Mouse (Mus musculus) limb, embryonic 13.5 days (tissue): ENCODE measurements at regions not wholly inside any gene's neighbourhood (a gene's known extent, or its start where the extent isn't known, plus 50 kb on each side); places are given as distances from the start of the nearest gene placed in this dataset.

Experiments
- ATAC-seq: fragments of 200-750 bp; cut with Nextera tagmentation; 2 replicates; pipeline ENCODE4 v1.8.0; 2017; ENCODE audit warnings: low read depth, moderate number of reproducible peaks, moderate TSS enrichment; ENCODE audit not compliant: low FRiP score
- H3K27ac ChIP-seq: fragments of 300-500 bp; sonication (generic); 2 replicates; pipeline ENCODE4 v1.5.1; 2015; ENCODE audit warnings: inconsistent platforms, mild to moderate bottlenecking, moderate library complexity
- H3K27me3 ChIP-seq: fragments of 300-500 bp; sonication (generic); 2 replicates; pipeline ENCODE4 v1.6.1; 2015; ENCODE audit warnings: mild to moderate bottlenecking, inconsistent platforms
- H3K36me3 ChIP-seq: fragments of 300-500 bp; sonication (generic); 2 replicates; pipeline ENCODE4 v1.6.1; 2015; ENCODE audit warnings: inconsistent platforms, mild to moderate bottlenecking, moderate library complexity
- H3K4me1 ChIP-seq: fragments of 300-500 bp; sonication (generic); 2 replicates; pipeline ENCODE4 v1.6.1; 2015; ENCODE audit warnings: inconsistent platforms
- H3K4me2 ChIP-seq: fragments of 300-500 bp; sonication (generic); replicated peaks from 2 replicates; pipeline ENCODE4 v1.6.1; 2015; ENCODE audit warnings: inconsistent platforms, mild to moderate bottlenecking, moderate library complexity
- H3K4me3 ChIP-seq: fragments of 300-500 bp; sonication (generic); 2 replicates; pipeline ENCODE4 v1.5.1; 2015; ENCODE audit warnings: moderate library complexity, mild to moderate bottlenecking, inconsistent platforms
- H3K9ac ChIP-seq: fragments of 300-500 bp; sonication (generic); 2 replicates; pipeline ENCODE4 v1.6.1; 2015; ENCODE audit warnings: mild to moderate bottlenecking, inconsistent platforms
- H3K9me3 ChIP-seq: fragments of 300-500 bp; sonication (generic); 2 replicates; pipeline ENCODE4 v1.6.1; 2016; ENCODE audit warnings: inconsistent platforms
- WGBS: fragments of 180-500 bp; shearing (Covaris S2); methylation state at CpG from one replicate; pipeline ENCODE4 v1.1.7; 2015; 5-methylcytosine and 5-hydroxymethylcytosine counted together

GRCm38 (mm10) chr7:70799031-70799766 lies 432.7 kb upstream of the Nr2f2 start:
- no peaks in the 10 kb centered on the region for H3K27me3 ChIP-seq
- H3K4me1 ChIP-seq: peaks cover 9% of the 10 kb centered on the region
- no peak for ATAC-seq
- H3K4me2 ChIP-seq: no peak overlapping the region
- no peaks in the 10 kb centered on the region for H3K9me3 ChIP-seq
- H3K4me3 ChIP-seq: no peak overlapping the region
- WGBS: 82% methylated on average over 6 of the region's 6 CpGs
- no peak overlapping the region for H3K9ac ChIP-seq
- H3K27ac ChIP-seq: no peak overlapping the region
- no peaks in the 10 kb centered on the region for H3K36me3 ChIP-seq

- Histone ChIP-seq H3K4me1 (peaks cover 9% of the 10 kb centered on the region), H3K4me2 (0 out of 2 replicates have a peak overlapping the region, but pooled peaks have one; percentile 9)
- no peak for ATAC-seq
These were observed 429.7 kb upstream of the Nr2f2 start for GRCm38 (mm10) chr7:70796038-70796760.

GRCm38 (mm10) chr7:70788902-70789796 lies 422.6 kb upstream of the Nr2f2 start:
- H3K9me3 ChIP-seq: no peaks in the 10 kb centered on the region
- no peak overlapping the region for H3K9ac ChIP-seq
- peaks cover 6% of the 10 kb centered on the region for H3K27me3 ChIP-seq
- H3K4me3 ChIP-seq: no peak overlapping the region
- peaks cover 24% of the 10 kb centered on the region for H3K4me1 ChIP-seq
- ATAC-seq: no peak; the same call in 1 of the 2 replicates
- H3K4me2 ChIP-seq: peak overlapping the region; percentile 12
- 0 out of 2 replicates have a peak overlapping the region, but pooled peaks have one; percentile 28 for H3K27ac ChIP-seq
- 7% methylated on average over 21 of the region's 21 CpGs for WGBS
- H3K36me3 ChIP-seq: no peaks in the 10 kb centered on the region

More at GRCm38 (mm10) chr7:70796038-70796760, 429.7 kb upstream of the Nr2f2 start:
- no peak overlapping the region for H3K9ac ChIP-seq
- no peak overlapping the region for H3K4me3 ChIP-seq
- WGBS: 8% methylated on average over 12 of the region's 12 CpGs
- no peaks in the 10 kb centered on the region for H3K36me3 ChIP-seq
- H3K27me3 ChIP-seq: no peaks in the 10 kb centered on the region
- H3K27ac ChIP-seq: no peak overlapping the region
- H3K9me3 ChIP-seq: no peaks in the 10 kb centered on the region

GRCm38 (mm10) chr7:70787966-70788365 lies 421.4 kb upstream of the Nr2f2 start:
- H3K4me1 ChIP-seq: peaks cover 24% of the 10 kb centered on the region
- no peaks in the 10 kb centered on the region for H3K9me3 ChIP-seq
- no peak overlapping the region for H3K9ac ChIP-seq
- H3K4me3 ChIP-seq: no peak overlapping the region
- H3K27ac ChIP-seq: no peak overlapping the region
- no peaks in the 10 kb centered on the region for H3K36me3 ChIP-seq
- 30% methylated on average over 5 of the region's 5 CpGs for WGBS
- no peak overlapping the region for H3K4me2 ChIP-seq
- H3K27me3 ChIP-seq: peaks cover 6% of the 10 kb centered on the region
- ATAC-seq: no peak

GRCm38 (mm10) chr7:70780742-70781332 lies 414.3 kb upstream of the Nr2f2 start:
- H3K36me3 ChIP-seq: no peaks in the 10 kb centered on the region
- H3K4me2 ChIP-seq: no peak overlapping the region
- no peaks in the 10 kb centered on the region for H3K9me3 ChIP-seq
- H3K4me1 ChIP-seq: 0 out of 2 replicates have a peak, but pooled peaks cover 5% of the 10 kb centered on the region
- H3K27me3 ChIP-seq: no peaks in the 10 kb centered on the region
- ATAC-seq: no peak
- no peak overlapping the region for H3K4me3 ChIP-seq
- no peak overlapping the region for H3K9ac ChIP-seq
- WGBS: 68% methylated on average over 2 of the region's 2 CpGs
- no peak overlapping the region for H3K27ac ChIP-seq

GRCm38 (mm10) chr7:70777763-70778162 lies 411.2 kb upstream of the Nr2f2 start:
- Histone ChIP-seq H3K4me1 (peaks cover 9% of the 10 kb centered on the region; the same call in 1 of the 2 replicates), H3K27me3 (no peaks in the 10 kb centered on the region), H3K9me3 (no peaks in the 10 kb centered on the region), H3K9ac (no peak overlapping the region), H3K4me2 (no peak overlapping the region), H3K4me3 (no peak overlapping the region), H3K36me3 (no peaks in the 10 kb centered on the region), H3K27ac (no peak overlapping the region)
- no peak for ATAC-seq
- 60% methylated on average over 4 of the region's 4 CpGs for WGBS

GRCm38 (mm10) chr7:70769655-70770054 lies 403.1 kb upstream of the Nr2f2 start:
- H3K9ac ChIP-seq: no peak overlapping the region
- no peaks in the 10 kb centered on the region for H3K27me3 ChIP-seq
- no peak overlapping the region for H3K4me3 ChIP-seq
- H3K27ac ChIP-seq: no peak overlapping the region
- no peaks in the 10 kb centered on the region for H3K9me3 ChIP-seq
- H3K36me3 ChIP-seq: no peaks in the 10 kb centered on the region
- no peak for ATAC-seq
- WGBS: 50% methylated on average over 6 of the region's 6 CpGs
- no peaks in the 10 kb centered on the region for H3K4me1 ChIP-seq
- H3K4me2 ChIP-seq: no peak overlapping the region

GRCm38 (mm10) chr7:70767697-70768096 lies 401.2 kb upstream of the Nr2f2 start:
- no peak overlapping the region for H3K9ac ChIP-seq
- no peaks in the 10 kb centered on the region for H3K36me3 ChIP-seq
- no peaks in the 10 kb centered on the region for H3K4me1 ChIP-seq
- no peak overlapping the region for H3K27ac ChIP-seq
- 68% methylated on average over 5 of the region's 5 CpGs for WGBS
- no peak overlapping the region for H3K4me2 ChIP-seq
- peak; percentile 77 for ATAC-seq
- H3K9me3 ChIP-seq: no peaks in the 10 kb centered on the region
- H3K4me3 ChIP-seq: no peak overlapping the region
- no peaks in the 10 kb centered on the region for H3K27me3 ChIP-seq

GRCm38 (mm10) chr7:70756676-70757075 lies 390.1 kb upstream of the Nr2f2 start:
- 92% methylated on average over 3 of the region's 3 CpGs for WGBS
- ATAC-seq: no peak
- no peak overlapping the region for H3K27ac ChIP-seq

GRCm38 (mm10) chr7:70754826-70755225 lies 388.3 kb upstream of the Nr2f2 start:
- no peaks in the 10 kb centered on the region for H3K4me1 ChIP-seq
- no peak overlapping the region for H3K4me2 ChIP-seq
- no peak overlapping the region for H3K27ac ChIP-seq
- ATAC-seq: no peak
- H3K36me3 ChIP-seq: no peaks in the 10 kb centered on the region
- no peak overlapping the region for H3K9ac ChIP-seq
- WGBS: 64% methylated on average over 1 of the region's 1 CpGs
- H3K27me3 ChIP-seq: no peaks in the 10 kb centered on the region
- peaks cover 3% of the 10 kb centered on the region; the same call in 1 of the 2 replicates for H3K9me3 ChIP-seq
- H3K4me3 ChIP-seq: no peak overlapping the region

More at GRCm38 (mm10) chr7:70756676-70757075, 390.1 kb upstream of the Nr2f2 start:
- Histone ChIP-seq H3K9me3 (peaks cover 3% of the 10 kb centered on the region; the same call in 1 of the 2 replicates), H3K4me3 (no peak overlapping the region), H3K36me3 (no peaks in the 10 kb centered on the region), H3K4me2 (no peak overlapping the region), H3K4me1 (no peaks in the 10 kb centered on the region), H3K27me3 (no peaks in the 10 kb centered on the region), H3K9ac (no peak overlapping the region)

GRCm38 (mm10) chr7:70752802-70753218 lies 386.3 kb upstream of the Nr2f2 start:
- Histone ChIP-seq H3K36me3 (no peaks in the 10 kb centered on the region), H3K27me3 (no peaks in the 10 kb centered on the region), H3K4me1 (peaks cover 15% of the 10 kb centered on the region), H3K27ac (no peak overlapping the region), H3K9me3 (peaks cover 3% of the 10 kb centered on the region; the same call in 1 of the 2 replicates), H3K4me3 (no peak overlapping the region), H3K4me2 (no peak overlapping the region), H3K9ac (no peak overlapping the region)
- no peak for ATAC-seq
- 93% methylated on average over 12 of the region's 12 CpGs for WGBS
